Mouse (Mus musculus) heart, postnatal 14 days (tissue): ENCODE results near the gene P2ry1. TPM values are rescaled to one million over a fixed set of nuclear protein-coding genes. Genes with fewer than 3 reads are reported as not detected.

Source experiments
- DNase-seq, 2 experiments: peaks; one replicate each; pipeline ENCODE4 v3.0.0; 2021 to 2022
- intact Hi-C: fragments of 180-260 bp; cut with DNase I; formaldehyde crosslinking; loops from one replicate; pipeline ENCODE4 v1.15.1; 2025
- long read RNA-seq, 2 experiments: library from polyadenylated mRNA; stranded (forward); transcript quantifications; one replicate each; pipeline ENCODE4 v2.0.0; 2021
- total RNA-seq, 2 experiments: library from RNA; stranded (reverse); gene quantifications; 2 replicates each; pipeline ENCODE4 v1.2.3; 2021

Gene P2ry1
- total RNA-seq = 10 to 100 TPM; 13.9 to 14.6 TPM
- long read RNA-seq, experiment 1, partial matches to known transcripts = 1 of 12 reads
- long read RNA-seq, experiment 1, other reads (novel, unspliced or antisense) = 3 of 12 reads
- long read RNA-seq, experiment 2, transcript P2ry1-203 (1 exons, 2,203 nt) = major isoform, 5 of 10 reads
- long read RNA-seq, experiment 2, partial matches to known transcripts = 0 of 10 reads
- long read RNA-seq, experiment 2, other reads (novel, unspliced or antisense) = 1 of 10 reads

DNA sequence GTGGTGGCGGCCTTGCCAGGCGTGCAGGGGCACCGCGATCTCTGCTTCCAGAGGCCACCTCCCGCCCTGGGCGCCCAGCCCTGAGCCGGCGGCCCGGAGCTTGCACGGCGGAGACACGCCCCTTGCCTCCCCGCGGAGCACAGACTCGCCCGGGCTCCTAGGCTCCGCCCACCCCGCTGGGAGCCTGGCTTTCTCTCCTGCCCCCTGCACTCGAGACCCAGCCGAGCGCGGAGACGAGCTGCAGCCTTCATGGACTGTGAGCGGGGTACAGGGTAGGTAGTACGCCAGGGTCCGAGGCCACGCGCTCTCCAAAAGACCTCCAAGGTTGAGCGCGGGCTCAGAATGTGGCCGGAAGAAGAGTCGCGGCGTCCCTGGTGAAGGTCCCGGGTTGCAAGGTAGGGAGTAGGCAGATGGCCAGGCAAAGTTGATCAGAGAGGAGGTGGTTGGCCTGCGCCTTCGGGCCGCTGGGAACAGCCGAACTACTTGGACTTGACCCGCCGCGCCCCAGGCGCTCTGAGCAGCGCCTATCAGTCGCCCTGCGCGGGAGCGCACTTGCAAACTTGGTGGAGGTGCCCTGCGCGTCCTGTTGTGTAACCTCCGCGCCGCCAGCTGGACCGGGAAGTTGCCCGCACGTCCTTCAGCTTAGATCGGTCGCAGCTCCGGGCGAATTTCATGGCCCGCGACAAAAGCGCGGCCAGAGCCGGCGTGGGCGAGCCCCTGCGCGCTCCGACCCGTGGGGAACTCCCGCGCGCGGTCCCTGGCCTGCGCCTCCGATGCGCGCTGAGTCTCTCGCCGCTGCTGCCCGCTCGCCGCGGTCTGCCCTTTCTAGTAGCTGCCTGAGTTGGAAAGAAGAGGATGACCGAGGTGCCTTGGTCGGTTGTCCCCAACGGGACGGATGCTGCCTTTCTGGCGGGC, at the start of gene P2ry1:
Gene P2ry1 (plus strand): TSS at position 209 of the 915 bp plus-strand sequence.
- intact Hi-C loops = loop anchor here (10.0 kb wide), 1 partner anchor 218 kb away; no protein-coding TSS in a partner anchor

DNA sequence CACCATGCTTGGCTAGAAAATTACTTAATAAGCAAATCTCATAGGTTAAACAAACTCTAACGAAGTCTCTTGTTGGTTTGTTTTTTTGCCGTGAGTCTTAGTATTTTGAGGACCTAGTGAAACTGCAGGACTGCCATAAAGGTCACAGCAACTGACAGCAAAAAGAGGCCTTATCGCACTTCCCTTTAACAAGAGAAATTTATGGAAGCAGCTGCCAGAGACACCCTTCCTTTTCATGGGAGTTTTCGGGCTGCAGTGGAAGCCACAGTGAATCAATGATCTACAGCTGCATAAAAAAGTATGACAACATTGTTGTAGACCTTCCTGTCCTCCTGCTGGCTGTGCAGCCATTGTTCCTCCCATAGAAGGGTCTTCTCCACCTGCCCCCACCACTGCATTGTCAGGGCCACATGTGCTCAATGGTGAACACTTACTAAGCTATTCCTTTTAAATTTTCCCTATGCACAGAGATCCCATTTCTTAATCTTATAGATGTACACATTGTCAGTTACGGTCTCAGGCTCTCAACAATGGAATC, 49.3 kb upstream of the P2ry1 start:
- intact Hi-C loops = no loop called here
- no peak for DNase-seq

More for the DNA sequence above, at the start of gene P2ry1:
- peak; percentile 86 to 90 for DNase-seq

- intact Hi-C loops = no loop called here
Measured at GRCm38 (mm10) chr3:60954073-60954472, 48.5 kb upstream of the P2ry1 start.

DNA sequence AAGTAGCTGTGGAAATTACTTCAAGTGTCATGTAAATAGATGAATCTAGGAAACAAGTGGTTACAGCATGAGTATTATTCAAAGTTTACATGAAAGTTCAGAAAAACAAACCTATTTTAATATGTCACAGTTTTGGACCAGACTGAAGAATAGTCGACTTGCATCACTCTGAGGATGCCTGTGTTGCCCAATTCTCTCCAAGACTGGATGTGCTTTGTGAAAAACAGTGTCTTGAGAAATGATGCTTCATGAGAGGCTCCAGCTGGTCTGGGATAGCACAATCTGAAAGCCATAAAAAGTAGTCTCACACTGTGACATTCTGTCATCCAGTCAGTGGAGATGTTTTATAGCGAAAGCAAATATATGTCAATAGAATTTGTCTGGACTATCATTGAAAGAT, 43.8 kb upstream of the P2ry1 start:
- no peak for DNase-seq
- intact Hi-C loops = no loop called here

More at GRCm38 (mm10) chr3:60954073-60954472, 48.5 kb upstream of the P2ry1 start:
- no peak for DNase-seq

- DNase-seq = no peak
- intact Hi-C loops = no loop called here
Measured at GRCm38 (mm10) chr3:60965137-60965536, 37.5 kb upstream of the P2ry1 start.

DNA sequence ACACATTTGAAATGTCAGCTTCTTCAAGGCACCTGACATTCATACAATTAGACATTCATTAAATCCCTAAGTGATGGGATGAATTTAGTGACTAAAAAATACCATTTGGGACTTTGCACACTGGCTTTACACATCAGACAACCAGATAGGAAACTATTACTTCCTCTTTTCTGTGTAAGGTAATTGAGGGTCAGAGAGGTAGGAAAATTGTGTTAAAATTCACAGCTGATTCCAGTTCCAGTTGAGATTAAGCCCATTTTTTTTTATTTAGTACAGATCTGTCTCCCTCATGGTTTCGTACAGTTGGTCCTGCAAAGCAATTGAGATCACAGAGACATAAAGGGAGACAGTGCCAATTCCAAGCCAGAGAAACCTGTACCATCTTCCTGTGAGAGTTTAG, 27.7 kb upstream of the P2ry1 start:
- intact Hi-C loops = no loop called here
- DNase-seq = no peak

DNA sequence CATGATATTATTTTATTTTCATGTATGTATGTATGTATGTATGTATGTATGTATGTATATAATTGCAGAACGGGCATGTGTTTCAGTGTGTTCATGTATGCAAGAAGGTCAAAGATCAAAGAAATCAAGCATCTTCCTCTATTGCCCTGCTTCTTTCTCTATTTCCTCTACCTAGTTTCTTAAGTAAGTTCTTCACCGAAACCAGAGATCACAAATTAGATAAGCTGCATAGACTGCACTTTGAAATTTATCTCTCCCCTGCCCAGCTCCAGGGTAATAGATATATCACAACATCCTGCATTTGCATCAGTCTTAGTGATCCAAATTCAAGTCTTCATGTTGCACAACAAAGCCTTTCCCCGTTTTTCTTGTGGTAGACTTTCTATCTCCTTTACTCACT, 20.5 kb upstream of the P2ry1 start:
- no peak for DNase-seq
- intact Hi-C loops = no loop called here

DNA sequence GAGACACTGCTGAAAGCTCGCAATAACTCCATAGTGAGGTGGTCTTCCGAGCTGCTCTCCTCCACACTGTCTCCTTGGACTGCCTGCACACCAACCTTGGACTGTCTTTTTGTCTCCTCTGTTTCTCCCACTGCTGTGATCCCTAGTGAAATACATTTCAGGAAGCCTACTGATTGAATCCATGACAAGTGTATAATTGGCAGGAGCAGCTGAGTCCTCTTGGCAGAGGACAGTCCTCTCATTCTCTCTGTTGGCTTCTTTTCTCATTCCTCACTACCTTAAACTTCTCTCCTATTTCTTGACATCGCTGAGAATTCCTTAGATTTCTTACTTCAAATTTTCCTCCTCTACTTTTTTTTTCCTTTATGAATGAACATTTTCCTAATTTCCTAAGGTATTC, 4.5 kb upstream of the P2ry1 start:
- no peak for DNase-seq
- intact Hi-C loops = no loop called here

- DNase-seq = no peak
- intact Hi-C loops = loop anchor here (10.0 kb wide), 1 partner anchor 215 kb away; no protein-coding TSS in a partner anchor
Measured at GRCm38 (mm10) chr3:60999715-61000114, 2.9 kb upstream of the P2ry1 start.

DNA sequence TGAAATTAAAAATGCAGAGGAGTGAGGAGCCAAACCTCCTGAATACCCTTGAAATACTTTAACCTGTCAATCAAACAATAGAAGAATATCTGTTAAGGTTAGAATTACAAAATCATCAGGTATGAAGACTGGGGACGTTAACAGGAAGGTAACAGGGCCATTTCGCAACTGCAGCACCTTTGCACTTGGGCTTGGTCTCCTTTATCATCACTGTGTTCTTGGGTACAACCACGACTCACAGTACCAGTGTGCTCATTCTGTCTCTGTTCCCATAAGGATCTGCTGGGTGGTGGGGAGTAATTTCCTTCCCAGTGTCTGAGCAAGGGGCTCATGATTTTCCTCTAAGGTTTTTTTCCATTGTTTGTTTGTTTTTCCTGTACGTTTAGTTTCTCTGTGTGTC, 1.8 kb upstream of the P2ry1 start:
- DNase-seq = no peak
- intact Hi-C loops = loop anchor here (10.0 kb wide), 1 partner anchor 216 kb away; no protein-coding TSS in a partner anchor

DNA sequence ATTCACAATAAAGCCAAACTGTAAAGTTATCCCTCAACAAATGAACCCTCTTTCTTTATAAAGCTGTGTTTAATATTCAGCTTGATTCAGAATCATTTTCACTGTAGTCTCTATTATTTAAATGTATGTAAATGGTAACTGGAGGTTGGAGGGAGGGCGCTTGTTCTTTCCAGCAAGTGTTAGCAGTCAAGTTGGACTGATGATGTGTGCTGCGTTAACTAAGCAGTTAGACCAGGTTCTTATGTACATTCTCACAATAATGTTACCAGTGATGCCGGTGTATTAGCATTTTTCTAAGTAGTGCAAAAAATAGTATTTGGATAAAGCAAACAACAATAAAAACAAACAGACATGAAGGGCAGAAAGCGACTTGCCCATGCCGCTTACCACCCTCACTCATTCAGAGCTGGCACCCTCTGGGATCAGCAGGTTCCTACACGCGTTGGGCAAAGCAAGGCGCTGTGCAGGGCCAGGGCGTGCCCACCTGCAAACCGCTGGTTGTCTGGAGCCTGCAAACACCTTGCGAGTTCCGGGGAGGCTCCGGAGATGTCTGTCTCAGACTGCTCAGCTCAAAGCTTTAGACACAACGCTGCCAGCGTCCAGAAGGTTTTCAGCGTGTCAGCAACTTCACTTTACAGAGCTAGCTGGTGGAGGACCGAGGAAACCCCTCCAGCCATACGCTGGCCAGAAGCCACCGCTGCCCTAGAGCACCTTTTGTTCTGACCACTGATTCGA, 576 bp upstream of the P2ry1 start:
- DNase-seq = no peak
- intact Hi-C loops = loop anchor here (10.0 kb wide), 1 partner anchor 217 kb away; no protein-coding TSS in a partner anchor

DNA sequence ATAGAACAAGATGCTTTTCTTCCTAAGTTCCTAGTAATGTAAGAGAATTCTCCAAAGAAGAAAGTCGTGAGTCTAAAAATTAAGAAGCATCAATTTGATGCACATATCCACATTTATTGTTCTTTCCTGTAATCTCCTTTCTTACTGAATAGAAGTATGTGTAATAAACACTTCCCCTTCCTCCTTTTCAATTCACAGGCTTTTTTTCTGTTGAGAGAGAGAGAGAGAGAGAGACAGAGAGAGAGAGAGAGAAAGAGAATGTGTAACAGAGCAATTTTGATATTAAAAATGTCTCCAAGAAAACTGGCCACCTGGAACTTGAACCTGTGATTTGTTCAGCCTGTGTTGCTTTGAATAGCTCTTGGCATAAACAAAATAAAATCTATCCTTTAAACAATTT, 2.0 kb downstream of the P2ry1 start:
- intact Hi-C loops = loop anchor here (10.0 kb wide), 1 partner anchor 220 kb away; no protein-coding TSS in a partner anchor

DNA sequence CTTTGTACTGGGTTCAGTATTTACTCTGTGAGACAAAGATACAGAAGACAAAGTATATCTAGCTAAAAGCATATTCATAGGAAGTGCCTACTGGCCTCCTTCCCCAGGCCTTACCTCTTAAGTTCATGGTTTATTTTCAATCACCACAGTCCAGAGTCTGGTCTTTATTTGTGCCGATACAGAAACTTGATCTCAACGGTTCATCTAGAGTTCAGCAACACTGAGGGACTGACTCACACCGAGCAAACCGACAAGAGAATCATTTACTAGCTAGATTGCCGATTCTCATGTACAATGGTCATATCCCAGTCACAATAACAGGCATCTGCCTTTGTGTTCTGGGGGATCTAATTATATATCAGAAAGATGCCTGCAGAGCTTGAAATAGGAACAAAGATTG, 9.1 kb downstream of the P2ry1 start:
- intact Hi-C loops = no loop called here
- no peak for DNase-seq

More for the DNA sequence above, 2.0 kb downstream of the P2ry1 start:
- DNase-seq = no peak

- DNase-seq = no peak
- intact Hi-C loops = no loop called here
Measured at GRCm38 (mm10) chr3:61012550-61012949, 10.0 kb downstream of the P2ry1 start.

DNA sequence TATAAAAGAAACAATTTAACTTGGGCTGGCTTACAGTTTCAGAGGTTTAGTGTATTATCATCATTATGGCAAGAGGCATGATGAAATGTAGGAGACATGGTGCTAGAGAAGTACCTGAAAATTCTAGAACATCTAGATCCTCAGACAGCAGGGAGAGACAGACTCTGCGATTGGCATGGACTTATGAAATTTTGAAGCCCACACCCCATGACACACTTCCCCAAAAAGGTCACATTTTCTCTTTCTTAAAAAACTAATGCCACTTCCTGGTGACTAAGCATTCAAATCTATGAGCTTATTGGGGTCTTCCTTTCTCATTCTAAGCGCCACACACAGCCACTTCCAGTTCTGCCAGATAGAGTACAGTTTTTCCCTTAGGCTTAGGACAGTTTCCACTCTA, 14.1 kb downstream of the P2ry1 start:
- no peak for DNase-seq
- intact Hi-C loops = no loop called here

DNA sequence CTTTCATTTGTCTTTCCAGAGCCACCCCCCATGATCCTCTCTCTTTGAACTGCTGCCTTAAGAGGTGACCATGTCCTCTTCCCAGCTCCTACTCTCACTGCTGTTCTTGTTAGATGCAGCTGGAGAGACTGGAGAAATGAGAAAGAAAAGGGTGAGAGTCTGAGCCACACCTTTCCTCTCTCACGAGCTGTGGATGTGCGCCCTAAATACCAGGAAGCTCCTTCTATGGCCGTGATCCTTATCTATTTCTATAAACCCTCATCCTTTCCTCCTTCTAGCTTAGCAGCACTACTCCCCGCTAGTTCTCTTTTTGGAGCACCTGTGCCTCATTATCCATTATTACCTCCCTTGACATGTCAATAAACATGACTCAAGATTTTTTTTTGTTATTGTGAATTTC, 29.5 kb downstream of the P2ry1 start:
- intact Hi-C loops = no loop called here
- DNase-seq = no peak

DNA sequence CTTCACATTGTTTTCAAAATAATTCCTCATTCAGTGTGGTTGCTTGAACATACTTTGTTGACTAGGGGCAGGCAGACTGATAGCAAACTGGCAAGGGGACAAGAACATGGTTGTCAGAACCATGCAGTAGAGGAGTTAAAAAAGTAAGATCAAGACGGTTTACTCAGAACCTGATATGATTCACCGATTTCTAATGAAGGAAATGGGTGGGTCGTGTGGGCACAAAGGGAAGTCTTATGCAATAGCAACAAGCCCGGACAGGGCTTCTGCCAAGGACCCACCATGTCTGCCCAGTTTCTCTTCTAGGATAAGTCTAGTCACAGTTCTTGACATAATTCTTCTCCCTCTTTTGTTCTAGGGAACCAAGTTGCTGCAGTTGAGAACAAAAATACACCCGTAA, 33.0 kb downstream of the P2ry1 start:
- DNase-seq = no peak
- intact Hi-C loops = no loop called here

DNA sequence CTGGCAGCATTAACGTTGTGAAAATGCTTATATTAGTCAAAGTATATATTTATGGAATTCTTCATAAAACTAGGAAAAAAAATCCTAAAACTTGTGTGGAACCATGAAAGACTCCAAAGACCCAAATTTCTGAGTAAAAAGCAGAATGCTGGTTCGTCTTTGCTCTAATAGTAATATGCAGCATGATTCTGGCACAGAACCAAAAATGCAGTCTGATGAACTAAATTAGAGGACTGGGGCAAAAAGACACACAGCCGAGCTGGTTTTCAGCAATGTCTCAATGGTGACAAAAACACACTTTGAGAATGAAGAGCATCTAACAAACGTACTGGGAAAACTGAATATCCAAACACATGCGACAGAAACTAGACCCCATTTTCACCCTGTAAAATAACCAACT, 37.3 kb downstream of the P2ry1 start:
- intact Hi-C loops = no loop called here
- DNase-seq = no peak

DNA sequence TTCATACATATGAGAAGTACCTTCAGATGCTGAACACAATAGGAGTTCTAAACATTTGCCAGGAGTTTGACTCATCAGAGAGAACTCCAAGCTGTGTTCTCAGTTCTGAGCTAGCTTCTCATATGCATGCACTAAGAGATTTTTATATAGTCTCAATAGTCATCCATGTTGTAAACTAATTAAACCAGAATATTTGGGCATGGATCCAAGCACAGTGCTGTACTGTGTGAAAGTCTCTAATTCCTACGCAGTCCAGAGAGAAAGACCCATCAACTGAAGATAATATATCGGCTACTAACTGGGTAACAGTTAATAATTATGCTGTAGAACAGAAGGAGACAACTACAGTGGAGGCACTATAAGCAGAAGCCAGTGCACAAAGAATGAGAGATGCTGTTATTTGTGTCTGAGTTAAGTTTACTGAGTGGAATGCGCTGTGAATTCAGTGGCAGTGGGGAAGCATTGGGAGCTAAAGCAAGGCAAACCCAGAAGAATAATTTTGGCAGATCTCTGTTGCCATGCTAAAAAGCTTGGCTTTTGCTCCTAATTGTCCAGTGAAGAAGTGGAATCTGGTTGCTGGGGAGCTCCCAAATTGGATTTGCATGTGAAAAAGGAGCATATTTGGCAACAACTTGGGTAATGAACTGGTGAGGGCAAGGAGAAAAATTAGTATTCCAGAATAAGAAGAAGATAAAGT, 47.5 kb downstream of the P2ry1 start:
- DNase-seq = no peak
- intact Hi-C loops = no loop called here
